Mouse (Mus musculus) hindbrain, embryonic 16.5 days (tissue): ENCODE measurements around the gene Pld4. TPM values are rescaled to one million over a fixed set of nuclear protein-coding genes. Genes with fewer than 3 reads are reported as not detected.
A peak's percentile ranks its signal among the peaks of the same experiment; 100 is the strongest.

Experiments
- ATAC-seq: fragments of 200-750 bp; cut with Nextera tagmentation; 2 replicates; pipeline ENCODE4 v1.8.0; 2017; ENCODE audit warnings: moderate TSS enrichment, moderate library complexity
- H3K27ac ChIP-seq: fragments of 300-500 bp; sonication (generic); 2 replicates; pipeline ENCODE4 v1.5.1; 2014; ENCODE audit warnings: low read depth, mild to moderate bottlenecking, control low read depth, low read length, moderate library complexity
- H3K27me3 ChIP-seq: fragments of 300-500 bp; sonication (generic); replicated peaks from 2 replicates; pipeline ENCODE4 v1.6.1; 2014; ENCODE audit warnings: low read length; ENCODE audit not compliant: control insufficient read depth, insufficient read depth
- H3K36me3 ChIP-seq: fragments of 300-500 bp; sonication (generic); 2 replicates; pipeline ENCODE4 v1.6.1; 2014; ENCODE audit warnings: mild to moderate bottlenecking, low read length, moderate library complexity, mixed read lengths; ENCODE audit not compliant: control insufficient read depth, insufficient read depth
- H3K4me1 ChIP-seq: fragments of 300-500 bp; sonication (generic); 2 replicates; pipeline ENCODE4 v1.6.1; 2014; ENCODE audit warnings: low read depth, low read length; ENCODE audit not compliant: control insufficient read depth, insufficient read depth
- H3K4me2 ChIP-seq: fragments of 300-500 bp; sonication (generic); 2 replicates; pipeline ENCODE4 v1.6.1; 2014; ENCODE audit warnings: mild to moderate bottlenecking, low read length, control low read depth, moderate library complexity
- H3K4me3 ChIP-seq: fragments of 300-500 bp; sonication (generic); 2 replicates; pipeline ENCODE4 v1.5.1; 2014; ENCODE audit warnings: mild to moderate bottlenecking, low read length, control low read depth, moderate library complexity
- H3K9ac ChIP-seq: fragments of 300-500 bp; sonication (generic); 2 replicates; pipeline ENCODE4 v1.6.1; 2014; ENCODE audit warnings: low read depth, mild to moderate bottlenecking, control low read depth, low read length, moderate library complexity
- H3K9me3 ChIP-seq: fragments of 300-500 bp; sonication (generic); 2 replicates; pipeline ENCODE4 v1.6.1; 2014; ENCODE audit warnings: mild to moderate bottlenecking, low read length, moderate library complexity; ENCODE audit not compliant: control insufficient read depth
- WGBS: fragments of 180-500 bp; shearing (Covaris S2); extraction: QIAGEN DNeasy Blood & Tissue Kit; methylation state at CpG from one replicate; pipeline ENCODE4 v1.1.7; 2014; 5-methylcytosine and 5-hydroxymethylcytosine counted together
- polyA plus RNA-seq: library from polyadenylated mRNA; unstranded; fragments of >200 nt; fragmentation: Nextera tagmentation; extraction: Ambion mirVana; gene quantifications from 2 replicates; pipeline ENCODE4 v1.2.1, GENCODE M21; 2015

Pld4 gene
- polyA plus RNA-seq, 1 experiment from 2014 or later = 5.6 TPM

DNA sequence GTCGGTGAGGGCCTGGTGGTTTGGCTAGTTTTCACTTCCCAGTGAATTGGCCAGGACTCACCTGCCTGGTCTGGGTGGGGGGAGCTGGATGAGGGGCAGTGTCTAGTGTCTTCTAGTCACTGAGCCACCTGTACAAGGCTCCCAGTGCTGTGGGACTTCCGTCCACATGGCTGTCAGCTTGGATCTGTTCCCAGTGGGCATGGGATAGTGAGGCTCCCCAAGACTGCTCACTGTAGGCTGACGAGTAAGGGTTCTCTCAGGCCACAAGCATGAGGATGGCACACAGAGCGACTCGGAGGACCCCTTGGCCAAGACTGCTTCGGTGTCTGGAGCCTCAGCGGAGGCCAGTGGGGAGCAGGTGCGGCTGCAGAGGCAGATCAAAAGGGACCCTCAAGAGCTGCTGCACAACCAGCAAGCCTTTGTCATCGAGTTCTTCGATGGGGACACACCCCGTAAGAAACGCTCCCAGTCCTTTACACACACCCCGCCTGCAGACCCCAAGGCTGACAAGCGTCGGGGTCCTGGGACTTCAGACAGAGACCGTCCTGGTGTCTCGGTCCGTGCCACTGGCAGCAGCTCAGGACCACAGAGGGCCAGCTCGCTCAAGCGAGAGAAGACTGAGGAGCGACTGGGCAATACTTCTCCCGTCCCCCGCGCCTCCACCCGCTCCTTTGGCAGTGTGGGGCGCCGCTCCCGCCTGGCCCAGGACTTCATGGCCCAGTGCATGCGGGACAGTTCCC is 24.4 kb upstream of the Pld4 start:
- peaks cover 54% of the 10 kb centered on the region for H3K36me3 ChIP-seq
- ATAC-seq = no peak
- H3K4me2 ChIP-seq = no peak overlapping the region
- WGBS = 83% methylated on average over 29 of the region's 29 CpGs
- no peak overlapping the region for H3K27ac ChIP-seq
- no peaks in the 10 kb centered on the region for H3K27me3 ChIP-seq
- H3K4me1 ChIP-seq = peaks cover 4% of the 10 kb centered on the region; the same call in 1 of the 2 replicates
- no peak overlapping the region for H3K4me3 ChIP-seq
- no peak overlapping the region for H3K9ac ChIP-seq
- no peaks in the 10 kb centered on the region for H3K9me3 ChIP-seq

DNA sequence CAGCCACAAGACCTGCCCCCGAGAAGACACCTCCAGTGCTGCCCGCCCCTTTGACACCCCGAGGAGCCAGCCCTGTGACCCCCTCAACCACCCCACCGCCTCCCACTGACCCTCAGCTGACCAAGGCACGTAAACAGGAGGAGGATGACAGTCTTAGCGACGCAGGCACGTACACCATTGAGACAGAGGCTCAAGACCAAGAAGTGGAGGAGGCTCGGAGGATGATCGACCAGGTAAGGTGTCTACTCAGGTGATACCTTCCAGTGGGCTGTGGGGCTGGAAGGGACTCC is 23.9 kb upstream of the Pld4 start:
- H3K4me2 ChIP-seq = no peak overlapping the region
- no peak overlapping the region for H3K4me3 ChIP-seq
- no peaks in the 10 kb centered on the region for H3K27me3 ChIP-seq
- WGBS = 93% methylated on average over 10 of the region's 10 CpGs
- peaks cover 54% of the 10 kb centered on the region for H3K36me3 ChIP-seq
- no peak overlapping the region for H3K9ac ChIP-seq
- no peak overlapping the region for H3K27ac ChIP-seq
- no peaks in the 10 kb centered on the region for H3K9me3 ChIP-seq
- peaks cover 4% of the 10 kb centered on the region; the same call in 1 of the 2 replicates for H3K4me1 ChIP-seq
- ATAC-seq = no peak

DNA sequence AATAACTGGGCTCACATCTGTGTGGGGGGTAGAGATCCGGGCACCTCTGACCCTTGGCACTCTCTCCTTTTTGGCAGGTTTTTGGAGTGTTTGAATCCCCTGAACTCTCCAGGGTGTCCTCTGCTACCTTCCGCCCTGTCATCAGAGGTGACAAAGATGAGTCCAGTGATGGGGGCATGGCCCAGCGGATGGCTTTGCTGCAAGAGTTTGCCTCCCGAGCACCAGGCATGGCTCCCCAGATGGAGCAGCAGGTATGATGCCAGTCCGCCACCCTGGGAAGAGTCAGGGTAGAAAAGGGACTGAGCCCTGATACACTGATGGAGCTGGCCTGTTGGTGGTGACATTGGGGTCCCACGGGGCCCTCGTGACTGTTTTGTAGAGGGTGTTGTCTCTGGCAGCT is 23.4 kb upstream of the Pld4 start:
- no peaks in the 10 kb centered on the region for H3K27me3 ChIP-seq
- H3K9ac ChIP-seq = no peak overlapping the region
- H3K9me3 ChIP-seq = no peaks in the 10 kb centered on the region
- no peak overlapping the region for H3K27ac ChIP-seq
- no peak for ATAC-seq
- H3K4me3 ChIP-seq = no peak overlapping the region
- 87% methylated on average over 7 of the region's 7 CpGs for WGBS
- peaks cover 52% of the 10 kb centered on the region for H3K36me3 ChIP-seq
- no peak overlapping the region for H3K4me2 ChIP-seq
- peaks cover 4% of the 10 kb centered on the region; the same call in 1 of the 2 replicates for H3K4me1 ChIP-seq

DNA sequence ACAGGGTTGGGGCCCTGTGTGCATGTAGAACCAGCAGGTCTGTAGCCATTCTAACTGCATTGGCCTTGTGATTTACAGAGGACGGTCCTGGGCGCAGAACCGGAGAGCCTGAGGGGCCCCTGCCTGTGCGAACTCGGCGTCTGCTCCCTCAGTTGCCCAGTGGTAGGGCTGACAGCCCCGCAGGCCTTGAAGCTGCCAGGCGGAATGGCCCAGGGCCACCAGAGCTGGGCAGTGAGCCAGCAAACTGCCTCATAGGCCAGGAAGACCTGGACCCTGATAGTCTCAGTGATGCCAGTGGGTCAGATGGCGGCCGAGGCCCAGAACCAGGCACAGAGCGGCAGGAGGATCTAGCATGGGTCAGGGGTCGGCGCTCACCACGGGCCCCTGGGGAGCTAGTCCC is 22.7 kb upstream of the Pld4 start:
- Histone ChIP-seq H3K4me1 (peaks cover 4% of the 10 kb centered on the region; the same call in 1 of the 2 replicates), H3K9me3 (no peaks in the 10 kb centered on the region), H3K27me3 (no peaks in the 10 kb centered on the region), H3K9ac (no peak overlapping the region), H3K4me2 (no peak overlapping the region), H3K27ac (no peak overlapping the region), H3K36me3 (peaks cover 47% of the 10 kb centered on the region), H3K4me3 (no peak overlapping the region)
- WGBS = 78% methylated on average over 14 of the region's 14 CpGs
- no peak for ATAC-seq

DNA sequence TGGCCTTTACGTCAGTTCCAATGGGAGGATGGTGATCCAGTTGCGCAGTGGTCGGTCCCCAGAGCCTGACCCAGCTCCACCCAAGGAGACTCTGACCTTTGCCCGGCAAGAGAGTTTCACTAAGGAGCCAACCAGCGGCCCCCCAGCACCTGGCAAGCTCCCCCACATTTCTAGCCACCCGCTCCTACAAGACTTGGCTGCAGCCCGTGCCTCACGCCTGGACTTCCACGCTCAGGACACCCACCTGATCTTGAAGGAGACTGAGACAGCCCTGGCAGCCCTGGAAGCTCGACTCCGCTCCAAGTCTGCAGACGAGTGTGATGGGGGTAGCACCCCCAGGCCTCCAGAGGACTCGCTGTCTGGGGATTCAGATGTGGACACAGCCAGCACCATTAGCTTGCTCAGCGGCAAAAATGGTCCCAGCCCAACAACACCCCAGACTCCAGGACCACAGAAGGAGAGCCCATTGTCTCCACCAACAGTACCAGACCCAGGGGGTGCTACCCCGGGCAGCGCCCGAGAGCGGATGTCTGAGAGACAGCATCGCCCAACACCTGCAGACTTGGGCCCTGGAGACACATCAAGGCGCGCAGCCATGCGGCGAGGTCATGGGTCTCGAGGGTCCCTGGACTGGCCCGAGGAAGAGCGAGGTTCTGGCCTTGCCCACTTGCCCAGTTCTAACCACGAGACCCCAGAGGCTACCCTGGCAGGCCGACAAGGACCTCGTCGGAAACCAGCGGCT is 22.0 kb upstream of the Pld4 start:
- H3K36me3 ChIP-seq = peaks cover 47% of the 10 kb centered on the region
- WGBS = 93% methylated on average over 31 of the region's 31 CpGs
- H3K9me3 ChIP-seq = no peaks in the 10 kb centered on the region
- H3K27me3 ChIP-seq = no peaks in the 10 kb centered on the region
- no peak overlapping the region for H3K4me3 ChIP-seq
- H3K4me1 ChIP-seq = peaks cover 4% of the 10 kb centered on the region; the same call in 1 of the 2 replicates
- H3K27ac ChIP-seq = no peak overlapping the region
- no peak overlapping the region for H3K4me2 ChIP-seq
- ATAC-seq = no peak
- H3K9ac ChIP-seq = no peak overlapping the region

DNA sequence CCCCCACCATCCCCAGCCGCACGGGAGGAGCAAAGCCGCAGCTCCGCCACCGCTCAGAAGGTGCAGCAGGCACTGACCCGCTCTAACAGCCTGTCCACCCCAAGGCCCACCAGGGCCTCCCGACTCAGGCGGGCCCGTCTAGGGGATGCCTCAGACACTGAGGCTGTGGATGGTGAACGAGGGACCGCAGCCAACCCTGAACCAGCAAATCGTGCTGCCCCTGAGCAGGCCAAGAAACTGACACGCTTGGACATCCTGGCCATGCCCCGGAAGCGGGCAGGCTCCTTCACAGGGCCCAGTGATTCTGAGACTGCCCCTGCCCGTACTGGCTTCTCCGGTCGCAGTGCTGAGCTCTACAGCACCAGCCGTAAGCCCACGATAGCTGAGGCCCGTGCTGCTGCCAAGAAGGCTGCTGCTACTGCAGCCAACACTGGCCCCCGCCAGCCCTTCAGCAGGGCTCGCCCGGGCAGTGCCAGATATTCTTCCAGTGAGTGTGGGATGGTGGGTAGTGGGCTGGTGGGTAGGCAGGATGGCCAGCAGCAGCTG is 21.4 kb upstream of the Pld4 start:
- Histone ChIP-seq H3K4me3 (no peak overlapping the region), H3K4me2 (no peak overlapping the region), H3K9me3 (no peaks in the 10 kb centered on the region), H3K36me3 (peaks cover 44% of the 10 kb centered on the region), H3K9ac (no peak overlapping the region), H3K27ac (no peak overlapping the region), H3K4me1 (peaks cover 4% of the 10 kb centered on the region; the same call in 1 of the 2 replicates), H3K27me3 (no peaks in the 10 kb centered on the region)
- no peak for ATAC-seq
- 86% methylated on average over 24 of the region's 24 CpGs for WGBS

DNA sequence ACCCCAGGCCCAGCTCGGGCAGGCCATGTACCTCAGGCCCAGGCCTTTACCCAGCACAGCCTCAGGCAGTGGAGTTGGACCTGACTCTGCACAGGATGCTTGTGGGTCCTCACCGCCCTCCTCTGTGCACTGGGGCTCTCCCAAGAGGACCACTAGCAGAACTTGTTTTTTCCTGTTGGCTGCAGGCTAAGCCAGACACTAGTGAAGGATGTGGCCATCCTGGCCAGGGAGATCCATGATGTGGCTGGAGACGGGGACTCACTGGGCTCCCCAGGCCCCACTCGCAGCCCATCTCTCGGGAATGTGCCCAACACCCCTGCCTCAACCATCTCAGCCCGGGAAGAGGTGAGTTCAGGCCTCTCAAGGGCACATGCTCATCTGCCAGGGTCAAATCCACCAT is 17.7 kb upstream of the Pld4 start:
- Histone ChIP-seq H3K4me2 (no peak overlapping the region), H3K36me3 (peaks cover 35% of the 10 kb centered on the region), H3K27ac (peak overlapping the region; percentile 26; the same call in 1 of the 2 replicates), H3K4me3 (no peak overlapping the region), H3K27me3 (no peaks in the 10 kb centered on the region), H3K4me1 (peaks cover 12% of the 10 kb centered on the region), H3K9me3 (no peaks in the 10 kb centered on the region), H3K9ac (no peak overlapping the region)
- ATAC-seq = 0 out of 2 replicates have a peak, but pooled peaks have one; percentile 2
- WGBS = 62% methylated on average over 6 of the region's 6 CpGs

DNA sequence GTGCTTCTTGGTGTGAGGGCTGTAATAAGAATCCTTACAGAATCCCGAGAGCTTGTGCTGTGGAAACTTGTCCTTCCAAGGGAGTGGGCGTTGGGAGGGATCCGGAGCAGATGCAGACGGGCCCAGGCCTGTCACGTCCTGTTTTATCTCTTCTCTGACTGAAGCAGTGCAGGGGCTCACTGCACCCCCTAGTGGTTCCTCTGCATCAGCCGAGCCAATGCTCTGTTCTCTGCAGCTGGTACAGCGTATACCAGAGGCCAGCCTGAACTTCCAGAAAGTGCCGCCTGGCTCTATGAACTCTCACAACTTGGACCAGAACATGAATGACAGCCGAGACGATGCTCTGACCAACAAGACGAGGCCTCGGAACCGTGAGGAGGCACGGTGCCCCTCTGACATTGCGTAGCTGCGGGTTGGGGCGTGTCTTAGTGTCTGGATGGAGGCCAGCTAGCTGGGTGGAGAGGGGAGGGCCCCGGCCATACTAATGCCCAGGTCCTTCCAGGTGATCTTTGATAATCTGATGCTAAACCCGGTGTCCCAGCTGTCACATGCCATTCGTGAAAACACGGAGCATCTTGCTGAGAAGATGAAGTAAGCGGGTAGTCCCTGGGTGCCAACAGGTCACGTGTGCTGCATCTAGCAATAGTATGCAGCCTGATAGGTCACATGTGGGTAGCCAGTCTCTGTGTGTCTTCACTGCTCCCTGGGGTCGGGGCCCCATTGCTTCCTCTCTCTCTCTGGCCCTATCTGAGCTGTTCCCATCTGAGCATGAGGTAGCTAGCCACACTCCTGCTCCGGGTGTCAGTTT is 17.1 kb upstream of the Pld4 start:
- 58% methylated on average over 25 of the region's 25 CpGs for WGBS
- H3K27me3 ChIP-seq = no peaks in the 10 kb centered on the region
- peaks cover 12% of the 10 kb centered on the region for H3K4me1 ChIP-seq
- peak overlapping the region; percentile 20; the same call in 1 of the 2 replicates for H3K9ac ChIP-seq
- peak; percentile 62 for ATAC-seq
- peaks cover 30% of the 10 kb centered on the region for H3K36me3 ChIP-seq
- H3K4me2 ChIP-seq = no peak overlapping the region
- H3K9me3 ChIP-seq = no peaks in the 10 kb centered on the region
- no peak overlapping the region for H3K4me3 ChIP-seq
- peak overlapping the region; percentile 26; the same call in 1 of the 2 replicates for H3K27ac ChIP-seq
